Mouse (Mus musculus): ENCODE data around the gene Med20. TPM values are rescaled to one million over a fixed set of nuclear protein-coding genes. Genes with fewer than 3 reads are reported as not detected.
A peak's percentile ranks its signal among the peaks of the same experiment; 100 is the strongest.
"Not testable (repeated sequence)": the region's sequence is repeated elsewhere in the genome, so short reads cannot be mapped to it uniquely, and the experiment has no call there.

Gene Med20
- polyA plus RNA-seq, 1 experiment from 2014 or later, result 50.2 TPM

GRCm38 (mm10) chr17:47632181-47632840, 20.9 kb downstream of the Med20 start:
- 0 out of 2 replicates have a peak overlapping the region, but pooled peaks have one; percentile 7 for H3K4me3 ChIP-seq
- H3K9ac ChIP-seq (replicated peaks), result peak overlapping the region; percentile 23; the same call in 1 of the 2 replicates
- no peak overlapping the region for H3K27ac ChIP-seq (replicated peaks)
- H3K4me1 ChIP-seq, result peaks cover 40% of the 10 kb centered on the region
- no peak overlapping the region; the same call in 1 of the 2 replicates for H3K4me2 ChIP-seq (replicated peaks)
- 0 out of 2 replicates have a peak, but pooled peaks cover 3% of the 10 kb centered on the region for H3K36me3 ChIP-seq
- 73% methylated on average over 4 of the region's 4 CpGs for WGBS
- H3K9me3 ChIP-seq, result no peaks in the 10 kb centered on the region
- no peaks in the 10 kb centered on the region for H3K27me3 ChIP-seq
- ATAC-seq (replicated peaks), result no peak

DNA sequence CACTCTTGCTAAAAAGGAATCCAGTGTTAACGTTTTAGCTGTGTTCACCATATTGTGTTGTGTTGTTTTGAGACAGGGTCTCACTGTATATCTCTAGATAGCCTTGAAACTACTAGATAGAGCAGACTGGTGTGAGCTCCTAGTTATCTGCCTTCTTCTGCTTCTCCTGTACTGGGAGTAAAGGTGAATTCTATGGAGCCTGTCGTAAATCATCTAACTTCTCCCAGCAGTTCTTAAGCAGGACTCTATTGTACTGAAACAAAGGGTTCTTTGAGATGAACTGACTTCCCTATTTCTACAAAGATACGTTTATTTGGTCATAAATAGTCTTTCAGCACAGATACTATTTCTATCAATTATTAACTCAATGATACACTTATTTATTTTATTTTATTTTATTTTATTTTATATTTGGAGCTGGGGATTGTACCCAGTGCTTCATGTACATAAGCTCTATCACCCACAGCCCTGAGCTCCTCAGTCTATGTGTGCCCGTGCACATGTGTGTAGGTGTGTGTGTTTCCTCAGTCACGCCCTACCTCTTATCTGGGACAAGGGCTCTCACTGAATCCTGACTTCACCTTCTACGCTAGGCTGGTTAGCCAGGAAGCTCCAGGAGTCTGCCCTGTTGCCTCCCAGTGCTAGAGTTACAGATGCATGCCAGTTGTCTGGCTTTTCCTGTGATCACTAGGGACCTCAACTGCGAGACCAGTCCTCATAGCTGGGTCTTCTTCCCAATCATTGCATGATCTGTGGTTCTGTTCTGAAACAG, 22.8 kb downstream of the Med20 start:
- 0 out of 2 replicates have a peak, but pooled peaks cover 3% of the 10 kb centered on the region for H3K36me3 ChIP-seq
- no peaks in the 10 kb centered on the region for H3K9me3 ChIP-seq
- 79% methylated on average over 7 of the region's 7 CpGs for WGBS
- H3K4me2 ChIP-seq (replicated peaks), result no peak overlapping the region
- no peak overlapping the region for H3K9ac ChIP-seq (replicated peaks)
- ATAC-seq (replicated peaks), result no peak
- no peaks in the 10 kb centered on the region for H3K27me3 ChIP-seq
- H3K4me1 ChIP-seq, result peaks cover 35% of the 10 kb centered on the region
- H3K27ac ChIP-seq (replicated peaks), result no peak overlapping the region
- no peak overlapping the region for H3K4me3 ChIP-seq

DNA sequence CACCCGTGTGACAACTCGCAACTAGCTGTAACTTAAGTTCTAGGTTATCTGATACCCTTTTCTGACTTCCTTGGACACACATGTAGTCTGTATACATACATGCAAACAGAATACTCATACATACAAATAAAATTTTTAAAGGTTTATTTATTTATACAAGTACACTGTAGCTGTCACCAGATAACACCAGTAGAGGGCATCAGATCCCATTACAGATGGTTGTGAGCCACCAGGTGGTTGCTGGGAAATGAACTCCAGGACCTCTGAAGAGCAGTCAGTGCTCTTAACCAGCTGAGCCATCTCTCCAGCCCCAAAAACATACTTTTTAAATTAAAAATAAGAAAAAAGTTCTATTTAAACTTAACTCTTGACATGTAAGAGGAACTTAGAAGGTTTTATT, 31.6 kb downstream of the Med20 start:
- H3K4me2 ChIP-seq (replicated peaks), result no peak overlapping the region

GRCm38 (mm10) chr17:47646683-47647082, 35.3 kb downstream of the Med20 start:
- Histone ChIP-seq H3K4me3 (no peak overlapping the region), H3K4me2 (replicated peaks) (no peak overlapping the region), H3K9ac (replicated peaks) (no peak overlapping the region), H3K9me3 (no peaks in the 10 kb centered on the region), H3K4me1 (peaks cover 5% of the 10 kb centered on the region; the same call in 1 of the 2 replicates), H3K36me3 (peaks cover 4% of the 10 kb centered on the region; the same call in 1 of the 2 replicates), H3K27ac (replicated peaks) (no peak overlapping the region), H3K27me3 (no peaks in the 10 kb centered on the region)
- ATAC-seq (replicated peaks), result no peak
- WGBS, result 44% methylated on average over 1 of the region's 1 CpGs

More for the DNA sequence above, 31.6 kb downstream of the Med20 start:
- H3K36me3 ChIP-seq, result no peaks in the 10 kb centered on the region
- H3K27me3 ChIP-seq, result no peaks in the 10 kb centered on the region
- no peak overlapping the region for H3K27ac ChIP-seq (replicated peaks)
- no peaks in the 10 kb centered on the region for H3K9me3 ChIP-seq
- H3K9ac ChIP-seq (replicated peaks), result no peak overlapping the region
- WGBS, result 88% methylated on average over 2 of the region's 2 CpGs
- no peak overlapping the region for H3K4me3 ChIP-seq
- no peak for ATAC-seq (replicated peaks)
- H3K4me1 ChIP-seq, result 0 out of 2 replicates have a peak, but pooled peaks cover 4% of the 10 kb centered on the region

DNA sequence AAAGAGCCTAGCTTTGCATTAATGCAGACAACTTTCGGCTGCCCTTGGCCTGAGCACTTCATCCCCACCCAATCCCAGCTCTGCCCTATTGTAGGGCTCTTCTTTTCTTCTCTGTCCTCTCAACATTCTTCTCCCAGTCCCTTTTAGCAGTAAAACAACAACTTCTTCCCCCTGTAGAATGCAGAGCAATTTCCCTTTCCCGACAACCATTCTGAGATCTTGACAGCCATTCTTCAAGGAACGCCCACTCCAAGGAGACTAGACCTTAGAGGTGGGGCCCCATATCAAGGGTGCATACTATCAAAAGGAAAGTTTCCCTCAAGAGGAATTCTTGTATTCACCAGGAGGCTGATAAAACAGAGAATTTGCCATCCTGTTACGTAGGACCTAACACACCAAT, 37.6 kb downstream of the Med20 start:
- WGBS, result 31% methylated on average over 4 of the region's 4 CpGs
- no peak for ATAC-seq (replicated peaks)

DNA sequence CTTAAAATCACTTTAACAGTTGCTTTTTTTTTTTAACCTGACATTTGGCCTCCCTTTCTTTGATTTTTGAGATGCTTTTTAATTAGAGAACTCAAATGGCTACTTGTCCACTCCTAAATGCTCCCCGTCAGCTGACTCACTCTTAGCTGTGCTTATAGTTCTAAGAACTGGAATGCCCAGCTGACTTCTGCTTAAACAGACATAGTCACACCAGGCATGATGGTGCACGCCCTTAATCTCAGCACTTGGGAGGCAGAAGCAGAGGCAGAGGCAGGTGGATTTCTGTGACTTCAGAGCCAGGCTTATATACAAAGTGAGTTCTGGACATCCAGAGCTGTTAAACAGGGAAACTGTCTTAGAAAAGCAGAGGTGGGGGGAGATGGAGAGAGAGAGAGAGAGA, 40.6 kb downstream of the Med20 start:
- Histone ChIP-seq H3K9ac (replicated peaks) (no peak overlapping the region), H3K27ac (replicated peaks) (no peak overlapping the region), H3K4me2 (replicated peaks) (no peak overlapping the region), H3K9me3 (no peaks in the 10 kb centered on the region), H3K4me3 (no peak overlapping the region), H3K36me3 (peaks cover 4% of the 10 kb centered on the region; the same call in 1 of the 2 replicates), H3K4me1 (peaks cover 5% of the 10 kb centered on the region; the same call in 1 of the 2 replicates), H3K27me3 (no peaks in the 10 kb centered on the region)
- ATAC-seq (replicated peaks), result no peak
- WGBS, result 65% methylated on average over 2 of the region's 2 CpGs

More for the DNA sequence above, 37.6 kb downstream of the Med20 start:
- H3K9ac ChIP-seq (replicated peaks), result no peak overlapping the region
- no peaks in the 10 kb centered on the region for H3K27me3 ChIP-seq
- H3K4me3 ChIP-seq, result no peak overlapping the region
- H3K27ac ChIP-seq (replicated peaks), result no peak overlapping the region; the same call in 1 of the 2 replicates
- H3K36me3 ChIP-seq, result peaks cover 4% of the 10 kb centered on the region; the same call in 1 of the 2 replicates
- peaks cover 5% of the 10 kb centered on the region; the same call in 1 of the 2 replicates for H3K4me1 ChIP-seq
- H3K9me3 ChIP-seq, result no peaks in the 10 kb centered on the region
- no peak overlapping the region for H3K4me2 ChIP-seq (replicated peaks)

GRCm38 (mm10) chr17:47654346-47654745, 43.0 kb downstream of the Med20 start:
- not testable (repeated sequence) for H3K9ac ChIP-seq (replicated peaks); H3K4me3 ChIP-seq; H3K9me3 ChIP-seq; H3K4me2 ChIP-seq (replicated peaks); H3K27ac ChIP-seq (replicated peaks); ATAC-seq (replicated peaks); H3K4me1 ChIP-seq; H3K27me3 ChIP-seq; H3K36me3 ChIP-seq
- whole genome bisulfite sequencing, result 95% methylated on average over 8 of the region's 8 CpGs

GRCm38 (mm10) chr17:47655697-47656096, 44.3 kb downstream of the Med20 start:
- no peaks in the 10 kb centered on the region for H3K27me3 ChIP-seq
- no peak overlapping the region for H3K27ac ChIP-seq (replicated peaks)
- H3K4me3 ChIP-seq, result no peak overlapping the region
- no peaks in the 10 kb centered on the region for H3K36me3 ChIP-seq
- WGBS, result 88% methylated on average over 5 of the region's 5 CpGs
- H3K4me2 ChIP-seq (replicated peaks), result no peak overlapping the region
- H3K4me1 ChIP-seq, result no peaks in the 10 kb centered on the region
- no peak overlapping the region for H3K9ac ChIP-seq (replicated peaks)
- H3K9me3 ChIP-seq, result no peaks in the 10 kb centered on the region
- no peak for ATAC-seq (replicated peaks)

DNA sequence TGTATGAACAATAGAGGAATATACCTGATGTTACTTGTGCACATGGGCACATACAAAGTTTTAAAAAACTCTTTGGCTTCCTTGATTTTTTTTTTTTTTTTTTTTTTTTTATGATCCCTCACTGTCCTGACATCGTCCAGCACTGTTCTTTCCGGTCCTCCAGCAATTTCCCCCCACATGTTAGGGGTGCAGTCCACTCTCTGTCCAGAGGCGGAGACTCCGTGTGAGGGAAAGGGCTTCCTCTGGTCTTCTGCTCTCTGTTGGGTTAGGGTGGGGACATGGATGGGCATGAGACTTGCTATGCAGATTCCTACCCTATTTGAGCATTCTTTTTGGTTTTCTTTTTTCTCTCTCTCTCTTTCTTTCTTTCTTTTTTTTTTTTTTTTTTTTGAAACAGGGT, 46.5 kb downstream of the Med20 start:
- no peak overlapping the region for H3K4me2 ChIP-seq (replicated peaks)
- ATAC-seq (replicated peaks), result no peak
- H3K9ac ChIP-seq (replicated peaks), result no peak overlapping the region
- no peaks in the 10 kb centered on the region for H3K4me1 ChIP-seq
- no peak overlapping the region for H3K27ac ChIP-seq (replicated peaks)
- H3K36me3 ChIP-seq, result no peaks in the 10 kb centered on the region
- no peak overlapping the region for H3K4me3 ChIP-seq
- no peaks in the 10 kb centered on the region for H3K9me3 ChIP-seq
- no peaks in the 10 kb centered on the region for H3K27me3 ChIP-seq
- WGBS, result 86% methylated on average over 4 of the region's 4 CpGs

DNA sequence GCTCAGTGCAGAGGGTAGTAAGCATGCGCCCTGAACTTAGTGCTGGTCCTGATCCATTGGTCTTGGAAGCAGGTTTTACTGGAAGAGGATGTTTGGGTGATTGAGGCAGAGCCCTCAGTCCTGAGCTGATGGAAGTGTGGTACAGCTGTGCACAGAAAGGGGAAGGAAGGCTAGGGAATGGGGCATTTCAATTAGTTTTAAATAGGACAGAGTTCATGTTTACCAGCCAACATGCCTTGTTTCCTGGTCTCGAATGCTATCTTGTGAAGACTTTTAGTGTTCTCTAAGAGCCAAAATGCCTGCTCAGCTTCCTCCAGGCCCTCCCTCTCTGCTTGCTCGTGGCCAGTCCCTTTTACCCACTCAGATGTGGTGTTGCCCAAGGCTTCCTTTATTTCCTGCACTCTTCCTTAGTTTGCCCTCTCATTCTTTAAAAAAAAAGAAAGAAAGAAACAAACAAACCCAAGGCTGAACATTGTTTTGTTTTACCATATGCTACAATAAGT, 47.4 kb downstream of the Med20 start:
- H3K4me2 ChIP-seq (replicated peaks), result no peak overlapping the region
- H3K27ac ChIP-seq (replicated peaks), result no peak overlapping the region
- H3K9ac ChIP-seq (replicated peaks), result no peak overlapping the region
- H3K36me3 ChIP-seq, result no peaks in the 10 kb centered on the region
- no peaks in the 10 kb centered on the region for H3K27me3 ChIP-seq
- 0 out of 2 replicates have a peak, but pooled peaks cover 6% of the 10 kb centered on the region for H3K4me1 ChIP-seq
- no peaks in the 10 kb centered on the region for H3K9me3 ChIP-seq
- no peak overlapping the region for H3K4me3 ChIP-seq
- no peak for ATAC-seq (replicated peaks)
- WGBS, result 88% methylated on average over 3 of the region's 3 CpGs

- Histone ChIP-seq H3K36me3 (no peaks in the 10 kb centered on the region), H3K27ac (replicated peaks) (no peak overlapping the region), H3K9ac (replicated peaks) (no peak overlapping the region), H3K27me3 (no peaks in the 10 kb centered on the region), H3K4me3 (no peak overlapping the region), H3K4me2 (replicated peaks) (no peak overlapping the region), H3K4me1 (0 out of 2 replicates have a peak, but pooled peaks cover 6% of the 10 kb centered on the region), H3K9me3 (no peaks in the 10 kb centered on the region)
- ATAC-seq (replicated peaks), result 0 out of 2 replicates have a peak, but pooled peaks have one; percentile 32
- WGBS, result 15% methylated on average over 9 of the region's 9 CpGs
These were observed 51.8 kb downstream of the Med20 start for GRCm38 (mm10) chr17:47663009-47663713.
